Mouse (Mus musculus): ENCODE measurements around the gene Vmn1r104. TPM values are rescaled to one million over a fixed set of nuclear protein-coding genes. Genes with fewer than 3 reads are reported as not detected.
"Not testable (repeated sequence)": the region's sequence is repeated elsewhere in the genome, so short reads cannot be mapped to it uniquely, and the experiment has no call there.

The Vmn1r104 gene
- total RNA-seq (2015; ENCODE audit: low replicate concordance) (not detected in 2 replicates), total RNA-seq (2017; ENCODE audit: low replicate concordance) (not detected in 2 replicates)

- not testable (repeated sequence) for ATAC-seq (replicated peaks; ENCODE audit: low FRiP score, poor library complexity, severe bottlenecking)
Observed at GRCm38 (mm10) chr7:20533537-20533936, at the start of gene Vmn1r104. Vmn1r104 (plus strand) TSS chr7:20533837.

- not testable (repeated sequence) for ATAC-seq (replicated peaks; ENCODE audit: low FRiP score, poor library complexity, severe bottlenecking)
Observed at GRCm38 (mm10) chr7:20510434-20510833, 23.2 kb upstream of the Vmn1r104 start, which contains the start of gene Vmn1r103. Vmn1r103 (minus strand) TSS chr7:20510534.

- ATAC-seq (replicated peaks; ENCODE audit: low FRiP score, poor library complexity, severe bottlenecking), result not testable (repeated sequence)
Observed at GRCm38 (mm10) chr7:20545657-20546056, 12.0 kb downstream of the Vmn1r104 start, which contains the start of gene Gm5726. Gm5726 (minus strand) TSS chr7:20545757.

GRCm38 (mm10) chr7:20576141-20576540 is 42.5 kb downstream of the Vmn1r104 start, which contains the start of gene Gm4141:
Gm4141 (minus strand) TSS chr7:20576241.
- not testable (repeated sequence) for ATAC-seq (replicated peaks; ENCODE audit: low FRiP score, poor library complexity, severe bottlenecking)

Other genes with a start within 250 kb of the Vmn1r104 start
- gene Gm4133, start 199.8 kb upstream of the Vmn1r104 start, total RNA-seq (2015; ENCODE audit: low replicate concordance), result not detected in 2 replicates
- gene Gm4133, start 199.8 kb upstream of the Vmn1r104 start, total RNA-seq (2017; ENCODE audit: low replicate concordance), result not detected in 2 replicates
- not detected in 2 replicates for gene Gm5728, start 158.4 kb upstream of the Vmn1r104 start, total RNA-seq (2015; ENCODE audit: low replicate concordance)
- not detected in 2 replicates for gene Gm5728, start 158.4 kb upstream of the Vmn1r104 start, total RNA-seq (2017; ENCODE audit: low replicate concordance)
- gene Vmn1r100, start 115.9 kb upstream of the Vmn1r104 start, total RNA-seq (2015; ENCODE audit: low replicate concordance), result not detected in 2 replicates
- gene Vmn1r100, start 115.9 kb upstream of the Vmn1r104 start, total RNA-seq (2017; ENCODE audit: low replicate concordance), result not detected in 2 replicates
- not detected in 2 replicates for gene Vmn1r101, start 91.2 kb upstream of the Vmn1r104 start, total RNA-seq (2015; ENCODE audit: low replicate concordance)
- not detected in 2 replicates for gene Vmn1r101, start 91.2 kb upstream of the Vmn1r104 start, total RNA-seq (2017; ENCODE audit: low replicate concordance)
- gene Gm10670, start 58.9 kb upstream of the Vmn1r104 start, total RNA-seq (2015; ENCODE audit: low replicate concordance), result not detected in 2 replicates
- gene Gm10670, start 58.9 kb upstream of the Vmn1r104 start, total RNA-seq (2017; ENCODE audit: low replicate concordance), result not detected in 2 replicates
- gene Vmn1r103, start 23.3 kb upstream of the Vmn1r104 start, total RNA-seq (2015; ENCODE audit: low replicate concordance), result not detected in 2 replicates
- gene Vmn1r103, start 23.3 kb upstream of the Vmn1r104 start, total RNA-seq (2017; ENCODE audit: low replicate concordance), result not detected in 2 replicates
- not detected in 2 replicates for gene Gm5726, start 11.9 kb downstream of the Vmn1r104 start, total RNA-seq (2015; ENCODE audit: low replicate concordance)
- gene Gm5726, start 11.9 kb downstream of the Vmn1r104 start, total RNA-seq (2017; ENCODE audit: low replicate concordance), result not detected in 2 replicates
- gene Gm4141, start 42.4 kb downstream of the Vmn1r104 start, total RNA-seq (2015; ENCODE audit: low replicate concordance), result not detected in 2 replicates
- gene Gm4141, start 42.4 kb downstream of the Vmn1r104 start, total RNA-seq (2017; ENCODE audit: low replicate concordance), result not detected in 2 replicates
- not detected in 2 replicates for gene Gm4513, start 65.2 kb downstream of the Vmn1r104 start, total RNA-seq (2015; ENCODE audit: low replicate concordance)
- not detected in 2 replicates for gene Gm4513, start 65.2 kb downstream of the Vmn1r104 start, total RNA-seq (2017; ENCODE audit: low replicate concordance)
- gene Vmn1r107, start 135.1 kb downstream of the Vmn1r104 start, total RNA-seq (2015; ENCODE audit: low replicate concordance), result not detected in 2 replicates
- not detected in 2 replicates for gene Vmn1r107, start 135.1 kb downstream of the Vmn1r104 start, total RNA-seq (2017; ENCODE audit: low replicate concordance)
- not detected in 2 replicates for gene Vmn1r111, start 169.4 kb downstream of the Vmn1r104 start, total RNA-seq (2015; ENCODE audit: low replicate concordance)
- not detected in 2 replicates for gene Vmn1r111, start 169.4 kb downstream of the Vmn1r104 start, total RNA-seq (2017; ENCODE audit: low replicate concordance)
- gene Gm10668, start 196.8 kb downstream of the Vmn1r104 start, total RNA-seq (2015; ENCODE audit: low replicate concordance), result not detected in 2 replicates
- gene Gm10668, start 196.8 kb downstream of the Vmn1r104 start, total RNA-seq (2017; ENCODE audit: low replicate concordance), result not detected in 2 replicates
- not detected in 2 replicates for gene Vmn1r112, start 237.3 kb downstream of the Vmn1r104 start, total RNA-seq (2015; ENCODE audit: low replicate concordance)
- gene Vmn1r112, start 237.3 kb downstream of the Vmn1r104 start, total RNA-seq (2017; ENCODE audit: low replicate concordance), result not detected in 2 replicates

Measured in erythroblast, adult 5-6 weeks (primary cell).